ENCODE assay signal across 7 mouse cellular contexts in genomic region chr15:78896149-78896548, GRCm38 (mm10). TPM values are rescaled to one million over a fixed set of nuclear protein-coding genes. Genes with fewer than 3 reads are reported as not detected.
A peak's percentile ranks its signal among the peaks of the same experiment; 100 is the strongest.
DNase-seq lines count a peak whose midpoint lies in the region.

No protein-coding gene starts in this region.

- peak; percentile 67 for DNase-seq in 3134 (ENCODE audit: extremely low read depth, insufficient read length, low spot score)
- peak; percentile 84 for DNase-seq in 416B (ENCODE audit: low read depth)
- DNase-seq in fat pad, adult 2 months (ENCODE audit: extremely low read depth, low read depth, low spot score) = peak; percentile 90
- peak; percentile 63 for DNase-seq in lung, postnatal 4 days
- no peak for DNase-seq in adrenal gland, postnatal 10 days
- DNase-seq in layer of hippocampus, adult 8-10 months (ENCODE audit: low spot score in 2 of 2) = no peak
- no peak for DNase-seq in gastrocnemius, postnatal 25 days

RNA-seq across cellular contexts. Expression of gene Gm49510, which starts 3.3 kb away (rescaled TPM):
- total RNA-seq in adrenal gland, postnatal 10 days (2021) = not detected
- 1 to 10 TPM in 1 of 4 experiments, under 1 TPM in 2, not detected in 1; 0.34 to 1.2 (median 0.38) TPM for total RNA-seq in layer of hippocampus, adult 8-10 months (2022)
- total RNA-seq in gastrocnemius, postnatal 25 days (2021) = under 1 TPM in 1 of 2 experiments, not detected in 1; 0.11 TPM

RNA-seq across cellular contexts. Expression of gene Sh3bp1, which starts 3.4 kb away (rescaled TPM):
- 10 to 100 TPM; 11.7 to 17.1 TPM for total RNA-seq in adrenal gland, postnatal 10 days (2021)
- total RNA-seq in layer of hippocampus, adult 8-10 months (2022) = 10 to 100 TPM; 28.9 to 33.0 (median 31.8) TPM
- 1 to 10 TPM; 2.6 to 3.1 TPM for total RNA-seq in gastrocnemius, postnatal 25 days (2021)

RNA-seq across cellular contexts. Expression of gene Pdxp, which starts 17.6 kb away (rescaled TPM):
- total RNA-seq in adrenal gland, postnatal 10 days (2021) = 1 to 10 TPM; 5.2 to 6.1 TPM
- total RNA-seq in layer of hippocampus, adult 8-10 months (2022) = 100 to 1,000 TPM; 140 to 156 (median 148) TPM
- 1 to 10 TPM; 2.3 TPM for total RNA-seq in gastrocnemius, postnatal 25 days (2021)

RNA-seq across cellular contexts. Expression of gene Gga1, which starts 19.2 kb away (rescaled TPM):
- total RNA-seq in adrenal gland, postnatal 10 days (2021) = 10 to 100 TPM; 48.8 to 50.6 TPM
- total RNA-seq in layer of hippocampus, adult 8-10 months (2022) = 10 to 100 TPM; 59.2 to 63.9 (median 62.6) TPM
- total RNA-seq in gastrocnemius, postnatal 25 days (2021) = 10 to 100 TPM; 33.5 to 34.2 TPM

RNA-seq across cellular contexts. Expression of gene Lgals1, which starts 30.4 kb away (rescaled TPM):
- 100 to 1,000 TPM; 601 to 606 TPM for total RNA-seq in adrenal gland, postnatal 10 days (2021)
- 10 to 100 TPM; 16.9 to 40.3 (median 28.2) TPM for total RNA-seq in layer of hippocampus, adult 8-10 months (2022)
- total RNA-seq in gastrocnemius, postnatal 25 days (2021) = 100 to 1,000 TPM; 224 to 270 TPM

Comparison
In these comparisons a context has a peak if more than half of its experiments do, and no peak if none do; other contexts are left out.
1. DNase-seq: peak in 3134 (single experiment), 416B (single experiment), fat pad, adult 2 months (single experiment) and lung, postnatal 4 days (2 of 2); none in adrenal gland, postnatal 10 days (single experiment), layer of hippocampus, adult 8-10 months (0 of 2) and gastrocnemius, postnatal 25 days (single experiment).
2. RNA of gene Pdxp, which starts 17.6 kb away (total RNA-seq): 140 to 156 TPM in layer of hippocampus, adult 8-10 months; 5.2 to 6.1 TPM in adrenal gland, postnatal 10 days and 2.3 TPM in gastrocnemius, postnatal 25 days; every median in the first group is over 10 times any median in the second.